Mouse (Mus musculus) lung, adult 2 months (tissue): ENCODE measurements around the gene Trim41.

Experiments used
- CTCF ChIP-seq: fragments of 200-500 bp; IDR thresholded peaks from 2 replicates; pipeline ENCODE4 v1.5.1; 2011; ENCODE audit warnings: mild to moderate bottlenecking, low read length, control low read depth; ENCODE audit not compliant: insufficient read depth
- POLR2A ChIP-seq: fragments of 200-500 bp; IDR thresholded peaks from 2 replicates; pipeline ENCODE4 v1.6.1; 2011; ENCODE audit warnings: low read depth, mild to moderate bottlenecking, control low read depth, low read length, borderline replicate concordance; ENCODE audit errors: extremely low read depth

GRCm38 (mm10) chr11:48790946-48791345 is 26.2 kb downstream of the Trim41 start:
- TF ChIP-seq CTCF (no peak), POLR2A (no peak)
